Mouse (Mus musculus): ENCODE data around the gene Gatd1. TPM values are rescaled to one million over a fixed set of nuclear protein-coding genes. Genes with fewer than 3 reads are reported as not detected.

Gene Gatd1
- total and polyA plus RNA-seq, 3 experiments: 21.6 to 35.9 TPM; not detected in 1

DNA sequence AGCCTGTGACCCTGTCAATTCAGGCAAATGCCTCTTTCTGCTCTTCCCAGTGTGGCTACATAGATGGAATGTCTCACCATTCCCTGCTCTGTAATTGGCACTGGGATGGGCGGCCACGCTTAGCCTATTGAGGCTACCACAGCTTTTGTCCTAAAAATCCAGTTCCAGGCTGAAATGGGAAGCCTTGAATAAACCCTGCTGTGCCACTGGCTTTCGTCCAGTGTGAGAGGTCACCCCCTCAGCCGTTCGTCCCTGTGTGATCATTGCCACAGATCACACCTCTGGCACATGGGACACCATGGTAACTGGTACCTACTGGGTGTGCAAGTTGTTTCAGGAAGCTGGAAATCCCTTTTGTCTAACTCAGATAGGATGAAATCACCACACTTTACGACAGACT lies 40.3 kb downstream of the Gatd1 start:
- TF ChIP-seq NELFE (IDR thresholded peaks at IDR 0.05; ENCODE audit: low read depth, low read length) (no peak), SIN3A (IDR thresholded peaks at IDR 0.05; ENCODE audit: low read length) (no peak), EP300 (IDR thresholded peaks at IDR 0.05; ENCODE audit: low read depth in 1 of 2, low read length in 2 of 2) (no peak), HCFC1 (IDR thresholded peaks at IDR 0.05; ENCODE audit: low read depth, low read length) (no peak), JUND (IDR thresholded peaks at IDR 0.05; ENCODE audit: low read depth, low read length) (no peak), MYB (IDR thresholded peaks at IDR 0.05; ENCODE audit: low read depth, low read length) (no peak), GABPA (IDR thresholded peaks at IDR 0.05; ENCODE audit: low read depth, low read length) (no peak), BHLHE40 (IDR thresholded peaks at IDR 0.05; ENCODE audit: borderline replicate concordance, low read depth, low read length) (no peak), MXI1 (IDR thresholded peaks at IDR 0.05; ENCODE audit: low read depth, low read length) (no peak), MEF2A (IDR thresholded peaks at IDR 0.05; ENCODE audit: extremely low read depth, insufficient replicate concordance, low read depth, low read length, poor library complexity, severe bottlenecking) (no peak)
- no peaks in the 10 kb centered on the region for H3K79me2 ChIP-seq (ENCODE audit: control insufficient read depth, insufficient read depth, low read length, poor library complexity)
- H3K36me3 ChIP-seq (ENCODE audit: control insufficient read depth in 1 of 2, insufficient read depth in 2 of 2, low read length in 2 of 2): peaks cover 0 to 15% of the 10 kb centered on the region in 2 experiments; a peak in 2 of 4 replicates
- H3K27me3 ChIP-seq (ENCODE audit: control insufficient read depth in 1 of 2, insufficient read depth in 2 of 2, low read length in 2 of 2): no peaks in the 10 kb centered on the region
- H3K27ac ChIP-seq (ENCODE audit: control insufficient read depth, low read depth, low read length): no peak overlapping the region
- H3K9me3 ChIP-seq (replicated peaks; ENCODE audit: insufficient read depth, low read length): no peaks in the 10 kb centered on the region
- H3K4me3 ChIP-seq (ENCODE audit: control insufficient read depth in 1 of 2, insufficient read depth in 1 of 2, low read depth in 2 of 2, low read length in 2 of 2): no peak overlapping the region
- H3K4me1 ChIP-seq (ENCODE audit: control insufficient read depth in 1 of 2, insufficient read depth in 2 of 2, low read length in 2 of 2): peaks cover 8 to 19% of the 10 kb centered on the region in 2 experiments
- no peak for DNase-seq (ENCODE audit: low read depth, low spot score)
- no peak overlapping the region for H3K9ac ChIP-seq (ENCODE audit: control insufficient read depth, low read depth, low read length, poor library complexity, severe bottlenecking)

DNA sequence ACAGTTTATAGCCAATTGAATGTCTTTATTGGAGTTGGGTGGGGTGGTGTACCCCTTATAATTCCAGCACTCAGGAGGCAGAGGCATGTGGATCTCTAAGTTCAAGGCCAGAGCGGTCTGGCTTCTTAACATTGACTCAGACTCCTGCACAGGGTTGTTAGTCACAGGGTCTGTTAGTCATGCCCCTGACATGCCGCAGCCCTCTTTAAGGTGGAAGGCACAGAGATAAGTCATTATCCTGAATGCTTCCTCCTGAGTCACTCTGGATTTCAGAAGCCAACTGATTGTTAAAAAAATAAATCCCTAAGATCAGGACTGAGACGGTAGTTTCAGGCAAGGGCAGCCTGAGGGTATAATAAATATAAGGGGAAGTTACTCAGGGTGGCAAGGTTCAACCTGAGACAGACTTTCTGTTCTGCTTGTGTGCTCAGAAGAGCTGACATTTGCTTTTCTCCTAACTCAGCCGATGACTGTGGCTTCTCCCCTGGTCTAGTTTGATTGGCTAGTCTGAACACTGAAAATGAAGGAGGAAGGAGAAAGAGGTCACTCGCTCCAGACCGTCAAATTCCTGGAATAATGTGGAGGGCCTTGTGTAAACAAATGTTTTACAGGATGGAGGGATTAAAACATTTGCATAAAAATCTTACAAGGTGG lies 41.9 kb downstream of the Gatd1 start:
- Histone ChIP-seq H3K4me3 (ENCODE audit: control insufficient read depth in 1 of 2, insufficient read depth in 1 of 2, low read depth in 2 of 2, low read length in 2 of 2) (no peak overlapping the region), H3K27ac (ENCODE audit: control insufficient read depth, low read depth, low read length) (no peak overlapping the region), H3K36me3 (ENCODE audit: control insufficient read depth in 1 of 2, insufficient read depth in 2 of 2, low read length in 2 of 2) (peaks cover 0 to 15% of the 10 kb centered on the region in 2 experiments; a peak in 2 of 4 replicates), H3K9me3 (replicated peaks; ENCODE audit: insufficient read depth, low read length) (no peaks in the 10 kb centered on the region), H3K4me1 (ENCODE audit: control insufficient read depth in 1 of 2, insufficient read depth in 2 of 2, low read length in 2 of 2) (peaks cover 8 to 19% of the 10 kb centered on the region in 2 experiments), H3K79me2 (ENCODE audit: control insufficient read depth, insufficient read depth, low read length, poor library complexity) (no peaks in the 10 kb centered on the region), H3K9ac (ENCODE audit: control insufficient read depth, low read depth, low read length, poor library complexity, severe bottlenecking) (no peak overlapping the region), H3K27me3 (ENCODE audit: control insufficient read depth in 1 of 2, insufficient read depth in 2 of 2, low read length in 2 of 2) (no peaks in the 10 kb centered on the region)
- DNase-seq (ENCODE audit: low read depth, low spot score): peak; percentile 65
- TF ChIP-seq USF1 (IDR thresholded peaks at IDR 0.05; ENCODE audit: low read depth, low read length) (no peak), CHD1 (IDR thresholded peaks at IDR 0.05; ENCODE audit: low read depth, low read length) (no peak), CHD2 (IDR thresholded peaks at IDR 0.05; ENCODE audit: low read length) (no peak), BHLHE40 (IDR thresholded peaks at IDR 0.05; ENCODE audit: borderline replicate concordance, low read depth, low read length) (no peak), SIN3A (IDR thresholded peaks at IDR 0.05; ENCODE audit: low read length) (peak; percentile 31; the same call in 1 of the 2 replicates), E2F4 (IDR thresholded peaks at IDR 0.05; ENCODE audit: borderline replicate concordance, low read depth, low read length) (no peak), MEF2A (IDR thresholded peaks at IDR 0.05; ENCODE audit: extremely low read depth, insufficient replicate concordance, low read depth, low read length, poor library complexity, severe bottlenecking) (no peak), JUND (IDR thresholded peaks at IDR 0.05; ENCODE audit: low read depth, low read length) (no peak), RCOR1 (IDR thresholded peaks at IDR 0.05; ENCODE audit: low read depth, low read length) (0 out of 2 replicates have a peak, but pooled peaks have one; percentile 30)
